Comparison of ENCODE assay signal across 13 mouse cellular contexts in the genomic region with DNA sequence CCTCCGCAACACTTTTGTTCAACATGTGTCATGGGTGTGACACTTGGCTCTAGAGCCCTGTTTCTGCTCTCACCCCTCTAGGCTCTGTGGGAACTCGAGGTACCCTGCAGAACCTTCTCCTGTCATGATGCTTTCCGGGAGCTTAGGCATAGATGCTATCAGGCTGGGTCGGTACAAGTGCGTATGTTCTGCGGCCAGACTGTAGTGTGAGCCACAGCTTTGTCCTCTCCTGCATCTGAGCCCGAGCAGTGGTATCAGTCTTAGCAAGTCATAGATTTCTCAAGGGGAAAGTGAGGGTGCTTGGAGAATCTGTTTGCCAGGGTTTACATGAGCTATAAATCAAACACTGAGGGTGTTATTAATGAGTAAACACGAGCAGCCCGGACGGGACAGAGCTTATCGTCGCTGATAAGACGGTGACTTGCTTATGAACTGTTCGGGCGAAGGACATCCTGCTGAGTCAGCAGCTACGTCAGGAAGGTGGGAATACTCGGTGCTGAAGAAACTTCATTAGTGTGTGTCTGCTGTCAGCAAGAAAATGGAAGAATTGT. TPM values are rescaled to one million over a fixed set of nuclear protein-coding genes. Genes with fewer than 3 reads are reported as not detected.
DNase-seq lines count a peak whose midpoint lies in the region; ATAC-seq and TF ChIP-seq lines count a peak whose summit lies in the region.
"Had no signal": no experiment of that assay in that cellular context is flagged by ENCODE, and none has a peak within 500 bp of the region (broad histone marks: within the 10 kb centered on the region; RNA-seq: fewer than 3 reads in every experiment).

No protein-coding gene starts in this region.

- H3K27ac ChIP-seq in liver, embryonic 11.5 days (ENCODE audit: low read depth, low read length), result no peak overlapping the region
- no peak overlapping the region for H3K27ac ChIP-seq in intestine, postnatal 0 days (ENCODE audit: low read depth, low read length)
- H3K27ac ChIP-seq in midbrain, embryonic 14.5 days (replicated peaks; ENCODE audit: low read depth, low read length), result no peak overlapping the region
- H3K27ac ChIP-seq: forebrain, embryonic 13.5 days; macrophage had no signal

- no peak overlapping the region for H3K9ac ChIP-seq in liver, embryonic 11.5 days (ENCODE audit: low read depth, low read length)
- H3K9ac ChIP-seq in intestine, postnatal 0 days (ENCODE audit: low read depth, low read length), result no peak overlapping the region
- no peak overlapping the region for H3K9ac ChIP-seq in midbrain, embryonic 14.5 days (replicated peaks; ENCODE audit: low read length)
- H3K9ac ChIP-seq: forebrain, embryonic 13.5 days had no signal

- no peaks in the 10 kb centered on the region for H3K27me3 ChIP-seq in liver, embryonic 11.5 days (replicated peaks; ENCODE audit: control insufficient read depth, insufficient read depth, low read length)
- H3K27me3 ChIP-seq in intestine, postnatal 0 days (replicated peaks; ENCODE audit: control insufficient read depth, insufficient read depth, low read length), result peaks cover 38% of the 10 kb centered on the region; the same call in 1 of the 2 replicates
- H3K27me3 ChIP-seq in midbrain, embryonic 14.5 days (ENCODE audit: control insufficient read depth, insufficient read depth, low read length), result no peaks in the 10 kb centered on the region
- H3K27me3 ChIP-seq: forebrain, embryonic 13.5 days had no signal

- no peaks in the 10 kb centered on the region for H3K36me3 ChIP-seq in liver, embryonic 11.5 days (ENCODE audit: control insufficient read depth, insufficient read depth, low read length)
- H3K36me3 ChIP-seq in intestine, postnatal 0 days (ENCODE audit: control insufficient read depth, insufficient read depth), result no peaks in the 10 kb centered on the region
- no peaks in the 10 kb centered on the region for H3K36me3 ChIP-seq in midbrain, embryonic 14.5 days (ENCODE audit: control insufficient read depth, insufficient read depth, low read length)

- no peak for DNase-seq in liver, embryonic 11.5 days (ENCODE audit: low spot score)
- DNase-seq in liver, result no peak
- peak; percentile 70 for DNase-seq in adrenal gland, adult 2 months
- DNase-seq in adrenal gland, postnatal 25 days, result peak; percentile 42
- no peak for DNase-seq in cerebellum, postnatal 4 days (ENCODE audit: low spot score in 2 of 2)
- no peak for DNase-seq in midbrain, embryonic 14.5 days
- DNase-seq: gastrocnemius, postnatal 14 days had no signal

- H3K9me3 ChIP-seq in liver, embryonic 11.5 days (ENCODE audit: control insufficient read depth, low read length), result no peaks in the 10 kb centered on the region
- no peaks in the 10 kb centered on the region for H3K9me3 ChIP-seq in intestine, postnatal 0 days (ENCODE audit: control insufficient read depth)
- no peaks in the 10 kb centered on the region for H3K9me3 ChIP-seq in midbrain, embryonic 14.5 days (ENCODE audit: control insufficient read depth, low read length)
- H3K9me3 ChIP-seq: forebrain, embryonic 13.5 days had no signal

- no peaks in the 10 kb centered on the region for H3K4me1 ChIP-seq in liver, embryonic 11.5 days (replicated peaks; ENCODE audit: control insufficient read depth, insufficient read depth, low read length)
- 0 out of 2 replicates have a peak, but pooled peaks cover 8% of the 10 kb centered on the region for H3K4me1 ChIP-seq in intestine, postnatal 0 days (replicated peaks; ENCODE audit: control insufficient read depth, insufficient read depth, low read length)
- H3K4me1 ChIP-seq in midbrain, embryonic 14.5 days (ENCODE audit: control insufficient read depth, insufficient read depth, low read length), result no peaks in the 10 kb centered on the region

- H3K4me3 ChIP-seq in liver, embryonic 11.5 days (ENCODE audit: low read depth, low read length), result no peak overlapping the region
- no peak overlapping the region for H3K4me3 ChIP-seq in intestine, postnatal 0 days (ENCODE audit: low read depth, low read length)
- H3K4me3 ChIP-seq in midbrain, embryonic 14.5 days (replicated peaks; ENCODE audit: low read depth, low read length), result no peak overlapping the region
- H3K4me3 ChIP-seq: forebrain, embryonic 13.5 days; myocyte had no signal

- TF ChIP-seq CTCF in intestine, postnatal 0 days (IDR thresholded peaks at IDR 0.05; ENCODE audit: low read depth), result no peak

- WGBS in liver, embryonic 11.5 days, result 41% methylated on average over 17 of the region's 17 CpGs
- 22% methylated on average over 17 of the region's 17 CpGs for WGBS in intestine, postnatal 0 days
- WGBS in midbrain, embryonic 14.5 days, result 74% methylated on average over 17 of the region's 17 CpGs

- ATAC-seq in liver, embryonic 11.5 days (replicated peaks; ENCODE audit: low FRiP score), result no peak
- peak; percentile 80 for ATAC-seq in intestine, postnatal 0 days
- ATAC-seq in midbrain, embryonic 14.5 days (ENCODE audit: low FRiP score, low TSS enrichment), result no peak
- ATAC-seq: forebrain, embryonic 13.5 days had no signal

- H3K4me2 ChIP-seq in liver, embryonic 11.5 days, result peak overlapping the region; percentile 6; the same call in 1 of the 2 replicates
- H3K4me2 ChIP-seq in intestine, postnatal 0 days (replicated peaks; ENCODE audit: low read depth), result peak overlapping the region; percentile 32; the same call in 1 of the 2 replicates
- H3K4me2 ChIP-seq in midbrain, embryonic 14.5 days (ENCODE audit: low read length), result no peak overlapping the region
- H3K4me2 ChIP-seq: forebrain, embryonic 13.5 days had no signal

RNA-seq across cellular contexts. Expression of a gene that starts 10.1 kb away (rescaled TPM):
- polyA plus RNA-seq in liver, embryonic 11.5 days (2014; fragmentation: Nextera tagmentation; extraction: Ambion mirVana), result 1.7 and 2.3 TPM in 2 replicates
- total RNA-seq in adrenal gland, adult 2 months (2021), result 10 to 100 TPM in 1 of 2 experiments, 1 to 10 TPM in 1; 8.0 to 22.4 TPM
- 12.7 and 19.4 TPM in 2 replicates for polyA plus RNA-seq in adrenal gland, adult 2 months (2012; rRNA removed)
- 9.1 and 10.0 TPM in 2 replicates for total RNA-seq in adrenal gland, postnatal 25 days (2021)
- 20.3 and 25.1 TPM in 2 replicates for polyA plus RNA-seq in intestine, postnatal 0 days (2015; fragmentation: Nextera tagmentation; extraction: Ambion mirVana)
- 6.9 and 7.2 TPM in 2 replicates for polyA plus RNA-seq in midbrain, embryonic 14.5 days (2014; fragmentation: Nextera tagmentation; extraction: Ambion mirVana)

RNA-seq across cellular contexts. Expression of a gene that starts 42.7 kb away (rescaled TPM):
- not detected in 2 replicates for polyA plus RNA-seq in liver, embryonic 11.5 days (2014; fragmentation: Nextera tagmentation; extraction: Ambion mirVana)
- total RNA-seq in adrenal gland, adult 2 months (2021), result not detected
- polyA plus RNA-seq in adrenal gland, adult 2 months (2012; rRNA removed), result not detected in 2 replicates
- not detected in 2 replicates for total RNA-seq in adrenal gland, postnatal 25 days (2021)
- polyA plus RNA-seq in intestine, postnatal 0 days (2015; fragmentation: Nextera tagmentation; extraction: Ambion mirVana), result not detected in 2 replicates
- polyA plus RNA-seq in midbrain, embryonic 14.5 days (2014; fragmentation: Nextera tagmentation; extraction: Ambion mirVana), result not detected in 2 replicates
- total RNA-seq: gastrocnemius, postnatal 14 days had no signal
- polyA plus RNA-seq: embryonic facial prominence, embryonic 11.5 days; forebrain, embryonic 13.5 days; limb, embryonic 11.5 days; macrophage; myocyte had no signal

Comparison
In these comparisons a context has a peak if more than half of its experiments do, and no peak if none do; other contexts are left out.
1. DNase-seq: peak in adrenal gland, adult 2 months (single experiment) and adrenal gland, postnatal 25 days (single experiment); none in liver, embryonic 11.5 days (single experiment), liver (single experiment), cerebellum, postnatal 4 days (0 of 2) and midbrain, embryonic 14.5 days (single experiment).